In genomic region chr11:30986625-30987017, GRCm38 (mm10) we compare ENCODE assay signal across 8 mouse cellular contexts. TPM values are rescaled to one million over a fixed set of nuclear protein-coding genes. Genes with fewer than 3 reads are reported as not detected.
DNase-seq lines count a peak whose midpoint lies in the region; ATAC-seq and TF ChIP-seq lines count a peak whose summit lies in the region.

No protein-coding gene starts in this region.

- H3K4me1 ChIP-seq in kidney, postnatal 0 days (replicated peaks; ENCODE audit: insufficient read depth, low read length), result no peaks in the 10 kb centered on the region; the same call in 1 of the 2 replicates
- H3K4me1 ChIP-seq in brown adipose tissue, adult 24 weeks (ENCODE audit: control insufficient read depth, insufficient read depth, insufficient read length, low read length), result no peaks in the 10 kb centered on the region
- peaks cover 3% of the 10 kb centered on the region; the same call in 1 of the 2 replicates for H3K4me1 ChIP-seq in heart, postnatal 0 days (ENCODE audit: control insufficient read depth, insufficient read depth)

- peak; percentile 60 for ATAC-seq in kidney, postnatal 0 days (replicated peaks; ENCODE audit: low FRiP score, low read depth)
- ATAC-seq in heart, postnatal 0 days (ENCODE audit: insufficient read depth, low read depth), result peak; percentile 65

- no peak for TF ChIP-seq EP300 in heart, postnatal 0 days (IDR thresholded peaks at IDR 0.05; ENCODE audit: low read depth)

- no peaks in the 10 kb centered on the region for H3K27me3 ChIP-seq in kidney, postnatal 0 days (ENCODE audit: insufficient read depth, low read length)
- H3K27me3 ChIP-seq in heart, postnatal 0 days (ENCODE audit: control insufficient read depth, insufficient read depth, low read length), result no peaks in the 10 kb centered on the region

- no peak for TF ChIP-seq CTCF in kidney, postnatal 0 days (IDR thresholded peaks at IDR 0.05; ENCODE audit: low read depth)
- TF ChIP-seq CTCF in heart, postnatal 0 days (IDR thresholded peaks at IDR 0.05; ENCODE audit: low read depth), result no peak

- H3K9ac ChIP-seq in kidney, postnatal 0 days (ENCODE audit: low read depth, low read length), result peak overlapping the region; percentile 68; the same call in 1 of the 2 replicates
- peak overlapping the region; percentile 78; the same call in 1 of the 2 replicates for H3K9ac ChIP-seq in heart, postnatal 0 days (replicated peaks; ENCODE audit: low read depth, low read length)

- H3K4me3 ChIP-seq in kidney, postnatal 0 days (replicated peaks; ENCODE audit: low read depth, low read length), result peak overlapping the region; percentile 50
- peak overlapping the region; percentile 81 for H3K4me3 ChIP-seq in brown adipose tissue, adult 24 weeks (ENCODE audit: insufficient read depth, low read depth, low read length)
- peak overlapping the region; percentile 63 for H3K4me3 ChIP-seq in heart, postnatal 0 days (ENCODE audit: low read depth, low read length)
- H3K4me3 ChIP-seq in macrophage (ENCODE audit: inconsistent target), result peak overlapping the region; percentile 82

- peak overlapping the region; percentile 19 for H3K27ac ChIP-seq in kidney, postnatal 0 days
- no peak overlapping the region for H3K27ac ChIP-seq in brown adipose tissue, adult 24 weeks (replicated peaks; ENCODE audit: low read depth, low read length)
- H3K27ac ChIP-seq in heart, postnatal 0 days (ENCODE audit: low read depth), result peak overlapping the region; percentile 89
- peak overlapping the region; percentile 47 for H3K27ac ChIP-seq in macrophage

- H3K79me2 ChIP-seq in macrophage (ENCODE audit: inconsistent target), result peaks cover 42% of the 10 kb centered on the region

- H3K9me3 ChIP-seq in kidney, postnatal 0 days (replicated peaks; ENCODE audit: low read length), result no peaks in the 10 kb centered on the region
- no peaks in the 10 kb centered on the region for H3K9me3 ChIP-seq in heart, postnatal 0 days (replicated peaks; ENCODE audit: control insufficient read depth, low read length)

- peak overlapping the region; percentile 63 for H3K4me2 ChIP-seq in kidney, postnatal 0 days (ENCODE audit: low read length)
- peak overlapping the region; percentile 79 for H3K4me2 ChIP-seq in heart, postnatal 0 days (ENCODE audit: low read depth, low read length)

- no peak for DNase-seq in kidney, postnatal 0 days (ENCODE audit: low spot score)
- no peak for DNase-seq in kidney, postnatal 10 days
- DNase-seq in heart, postnatal 0 days (ENCODE audit: low spot score), result no peak
- DNase-seq in spleen, postnatal 36 days (ENCODE audit: low spot score in 2 of 2), result no peak
- no peak for DNase-seq in adrenal gland, adult 2 months
- DNase-seq in frontal cortex, postnatal 25 days (ENCODE audit: low spot score in 2 of 2), result no peak

- no peaks in the 10 kb centered on the region for H3K36me3 ChIP-seq in kidney, postnatal 0 days (ENCODE audit: insufficient read depth, low read length)
- H3K36me3 ChIP-seq in heart, postnatal 0 days (replicated peaks; ENCODE audit: control insufficient read depth, insufficient read depth, low read length), result no peaks in the 10 kb centered on the region
- H3K36me3 ChIP-seq in macrophage (ENCODE audit: inconsistent target), result no peaks in the 10 kb centered on the region

- WGBS in kidney, postnatal 0 days, result 2% methylated on average over 2 of the region's 2 CpGs
- 2% methylated on average over 2 of the region's 2 CpGs for WGBS in heart, postnatal 0 days
- WGBS in macrophage (ENCODE audit: missing documents), result 0% methylated on average over 2 of the region's 2 CpGs

RNA-seq across cellular contexts. Expression of gene Chac2, which starts 0.5 kb away (rescaled TPM):
- polyA plus RNA-seq in kidney, postnatal 0 days (2015; fragmentation: Nextera tagmentation; extraction: Ambion mirVana), result 35.3 and 37.2 TPM in 2 replicates
- polyA plus RNA-seq in brown adipose tissue, adult 24 weeks (2012; ENCODE audit: insufficient read depth, insufficient read length, missing spikeins), result 19.1 and 25.0 TPM in 2 replicates
- total RNA-seq in heart, postnatal 0 days (2014; rRNA removed; ENCODE audit: low replicate concordance), result 5.9 and 8.4 TPM in 2 replicates
- 15.1 and 17.7 TPM in 2 replicates for polyA plus RNA-seq in heart, postnatal 0 days (2015; fragmentation: Nextera tagmentation; extraction: Ambion mirVana)
- total RNA-seq in macrophage (2018; cell fraction: chromatin; rRNA removed), result 1 to 10 TPM in 18 of 26 experiments, under 1 TPM in 5, not detected in 3; 0.74 to 6.5 (median 1.8) TPM
- total RNA-seq in macrophage (2018; cell fraction: cytosol; rRNA removed), result 1 to 10 TPM; 2.9 to 9.6 (median 5.8) TPM
- total RNA-seq in macrophage (2018; cell fraction: nucleus; rRNA removed), result 1 to 10 TPM in 22 of 26 experiments, under 1 TPM in 3, not detected in 1; 0.72 to 9.7 (median 4.1) TPM
- 7.1 to 8.0 TPM (median 7.7 TPM) in 3 replicates for polyA plus RNA-seq in macrophage (2018)
- 10 to 100 TPM in 1 of 2 experiments, 1 to 10 TPM in 1; 8.6 to 12.3 TPM for total RNA-seq in adrenal gland, adult 2 months (2021)
- 1.2 and 2.3 TPM in 2 replicates for polyA plus RNA-seq in adrenal gland, adult 2 months (2012; rRNA removed)

RNA-seq across cellular contexts. Expression of gene Erlec1, which starts 32.5 kb away (rescaled TPM):
- polyA plus RNA-seq in kidney, postnatal 0 days (2015; fragmentation: Nextera tagmentation; extraction: Ambion mirVana), result 17.2 and 18.4 TPM in 2 replicates
- polyA plus RNA-seq in brown adipose tissue, adult 24 weeks (2012; ENCODE audit: insufficient read depth, insufficient read length, missing spikeins), result 44.2 and 48.6 TPM in 2 replicates
- 6.3 and 14.3 TPM in 2 replicates for total RNA-seq in heart, postnatal 0 days (2014; rRNA removed; ENCODE audit: low replicate concordance)
- 10.6 and 11.6 TPM in 2 replicates for polyA plus RNA-seq in heart, postnatal 0 days (2015; fragmentation: Nextera tagmentation; extraction: Ambion mirVana)
- 10 to 100 TPM in 24 of 26 experiments, 1 to 10 TPM in 2; 6.2 to 68.6 (median 40.8) TPM for total RNA-seq in macrophage (2018; cell fraction: chromatin; rRNA removed)
- 10 to 100 TPM; 29.3 to 52.5 (median 40.9) TPM for total RNA-seq in macrophage (2018; cell fraction: cytosol; rRNA removed)
- 10 to 100 TPM; 15.9 to 63.3 (median 43.8) TPM for total RNA-seq in macrophage (2018; cell fraction: nucleus; rRNA removed)
- 28.3 to 79.5 TPM (median 29.4 TPM) in 3 replicates for polyA plus RNA-seq in macrophage (2018)
- total RNA-seq in adrenal gland, adult 2 months (2021), result 10 to 100 TPM; 56.3 to 66.0 TPM
- 16.9 and 20.1 TPM in 2 replicates for polyA plus RNA-seq in adrenal gland, adult 2 months (2012; rRNA removed)
